In genomic region chr8:79711064-79711961, GRCm38 (mm10) we compare ENCODE assay signal across 8 mouse cellular contexts. TPM values are rescaled to one million over a fixed set of nuclear protein-coding genes. Genes with fewer than 3 reads are reported as not detected.
A peak's percentile ranks its signal among the peaks of the same experiment; 100 is the strongest.
DNase-seq lines count a peak whose midpoint lies in the region; ATAC-seq and TF ChIP-seq lines count a peak whose summit lies in the region.

TSS of gene Abce1 (minus strand) at chr8:79711740.
TSS of gene Anapc10 (plus strand) at chr8:79711820.

- H3K9me3 ChIP-seq in MEL (replicated peaks; ENCODE audit: insufficient read depth, low read length), result no peaks in the 10 kb centered on the region
- no peaks in the 10 kb centered on the region for H3K9me3 ChIP-seq in forebrain, postnatal 0 days (ENCODE audit: low read length)
- no peaks in the 10 kb centered on the region for H3K9me3 ChIP-seq in lung, embryonic 15.5 days

- ATAC-seq in forebrain, postnatal 0 days, result peak; percentile 99
- peak; percentile 98 for ATAC-seq in lung, embryonic 15.5 days (ENCODE audit: borderline replicate concordance, extremely low read depth, low FRiP score, low TSS enrichment)

- under 1% methylated on average over 73 of the region's 73 CpGs for WGBS in cerebellum, adult 2 months
- WGBS in forebrain, postnatal 0 days, result under 1% methylated on average over 72 of the region's 73 CpGs
- under 1% methylated on average over 73 of the region's 73 CpGs for WGBS in lung, embryonic 15.5 days

- H3K4me3 ChIP-seq in MEL (ENCODE audit: control insufficient read depth in 1 of 2, insufficient read depth in 1 of 2, low read depth in 2 of 2, low read length in 2 of 2), result peak within 1 kb of the TSS; percentile 94 to 98
- peak within 1 kb of the TSS; percentile 91 for H3K4me3 ChIP-seq in cerebellum, adult 2 months (replicated peaks; ENCODE audit: insufficient read depth, low read depth, low read length)
- H3K4me3 ChIP-seq in forebrain, postnatal 0 days (ENCODE audit: low read depth, low read length), result peak within 1 kb of the TSS; percentile 97
- peak within 1 kb of the TSS; percentile 91 for H3K4me3 ChIP-seq in lung, embryonic 15.5 days

- H3K27me3 ChIP-seq in MEL (ENCODE audit: control insufficient read depth in 1 of 2, insufficient read depth in 2 of 2, low read length in 2 of 2), result no peaks in the 10 kb centered on the region
- H3K27me3 ChIP-seq in cerebellum, adult 2 months (ENCODE audit: control insufficient read depth, insufficient read depth, low read length), result no peaks in the 10 kb centered on the region
- no peaks in the 10 kb centered on the region for H3K27me3 ChIP-seq in forebrain, postnatal 0 days (ENCODE audit: insufficient read depth, low read length)
- H3K27me3 ChIP-seq in lung, embryonic 15.5 days, result no peaks in the 10 kb centered on the region

- peak; percentile 99 for DNase-seq in MEL (ENCODE audit: low read depth, low spot score)
- peak; percentile 97 to 99 for DNase-seq in cerebellum, adult 2 months
- DNase-seq in forebrain, postnatal 0 days, result peak; percentile 100
- DNase-seq in heart, postnatal 4 days, result peak; percentile 99
- peak; percentile 94 to 99 for DNase-seq in layer of hippocampus, adult 8-10 months (ENCODE audit: low spot score in 2 of 2)
- peak; percentile 93 for DNase-seq in ovary, adult 18-20 months (ENCODE audit: low spot score)
- DNase-seq in thymus, postnatal 0 days (ENCODE audit: low spot score), result peak; percentile 100

- TF ChIP-seq CTCF in MEL (IDR thresholded peaks at IDR 0.05 in 2 of 3, conservative IDR thresholded peaks at IDR 0.05 in 1 of 3; ENCODE audit: control insufficient read depth in 1 of 3, insufficient read depth in 1 of 3, low read depth in 2 of 3, low read length in 3 of 3, poor library complexity in 1 of 3, severe bottlenecking in 1 of 3), result no peak
- TF ChIP-seq CTCF in cerebellum, adult 2 months (IDR thresholded peaks at IDR 0.05; ENCODE audit: borderline replicate concordance, insufficient read depth, low read depth, low read length), result no peak
- TF ChIP-seq CTCF in forebrain, postnatal 0 days (IDR thresholded peaks at IDR 0.05; ENCODE audit: low read depth), result no peak

- TF ChIP-seq EP300 in MEL (IDR thresholded peaks at IDR 0.05; ENCODE audit: low read depth in 1 of 2, low read length in 2 of 2), result no peak

- peak within 1 kb of the TSS; percentile 98 for H3K9ac ChIP-seq in MEL (ENCODE audit: control insufficient read depth, low read depth, low read length, poor library complexity, severe bottlenecking)
- H3K9ac ChIP-seq in forebrain, postnatal 0 days, result peak within 1 kb of the TSS; percentile 90
- peak within 1 kb of the TSS; percentile 84 for H3K9ac ChIP-seq in lung, embryonic 15.5 days

- H3K27ac ChIP-seq in MEL (ENCODE audit: control insufficient read depth, low read depth, low read length), result peak within 1 kb of the TSS; percentile 81
- peak within 1 kb of the TSS; percentile 52; the same call in 1 of the 2 replicates for H3K27ac ChIP-seq in cerebellum, adult 2 months (ENCODE audit: insufficient read depth, low read length)
- H3K27ac ChIP-seq in forebrain, postnatal 0 days (ENCODE audit: low read depth, low read length), result peak within 1 kb of the TSS; percentile 93
- peak within 1 kb of the TSS; percentile 84 for H3K27ac ChIP-seq in lung, embryonic 15.5 days

- peak within 1 kb of the TSS; percentile 51 for H3K4me2 ChIP-seq in forebrain, postnatal 0 days (ENCODE audit: low read depth)
- peak within 1 kb of the TSS; percentile 65 for H3K4me2 ChIP-seq in lung, embryonic 15.5 days

- no peak for TF ChIP-seq RAD21 in MEL (IDR thresholded peaks at IDR 0.05; ENCODE audit: low read depth, low read length)

- peak; percentile 75 to 91 for TF ChIP-seq POLR2A in MEL (IDR thresholded peaks at IDR 0.05; ENCODE audit: control insufficient read depth in 1 of 2, insufficient read depth in 1 of 2, low read depth in 1 of 2, low read length in 2 of 2, poor library complexity in 1 of 2)
- peak; percentile 90 for TF ChIP-seq POLR2A in cerebellum, adult 2 months (IDR thresholded peaks at IDR 0.05; ENCODE audit: borderline replicate concordance, insufficient read depth, low read length)

- H3K36me3 ChIP-seq in MEL (ENCODE audit: control insufficient read depth in 1 of 2, insufficient read depth in 2 of 2, low read length in 2 of 2), result peaks cover 12 to 16% of the 10 kb centered on the region in 2 experiments
- H3K36me3 ChIP-seq in forebrain, postnatal 0 days (ENCODE audit: insufficient read depth), result peaks cover 21% of the 10 kb centered on the region
- H3K36me3 ChIP-seq in lung, embryonic 15.5 days, result peaks cover 16% of the 10 kb centered on the region

- H3K4me1 ChIP-seq in MEL (ENCODE audit: control insufficient read depth in 1 of 2, insufficient read depth in 2 of 2, low read length in 2 of 2), result peaks cover 6% of the 10 kb centered on the region in 2 experiments
- H3K4me1 ChIP-seq in cerebellum, adult 2 months (ENCODE audit: control insufficient read depth, insufficient read depth, low read length), result no peaks in the 10 kb centered on the region
- no peaks in the 10 kb centered on the region for H3K4me1 ChIP-seq in forebrain, postnatal 0 days (ENCODE audit: insufficient read depth)
- peaks cover 7% of the 10 kb centered on the region for H3K4me1 ChIP-seq in lung, embryonic 15.5 days

- H3K79me2 ChIP-seq in MEL (ENCODE audit: control insufficient read depth, insufficient read depth, low read length, poor library complexity), result peaks cover 35% of the 10 kb centered on the region

TF ChIP-seq in MEL, 35 proteins besides CTCF, POLR2A, EP300 and RAD21 (continues in another document):
- peak; percentile 97 for TF ChIP-seq SIN3A (IDR thresholded peaks at IDR 0.05; ENCODE audit: low read length)
- TF ChIP-seq GABPA (IDR thresholded peaks at IDR 0.05; ENCODE audit: low read depth, low read length), result peak; percentile 16; the same call in 1 of the 2 replicates
- TF ChIP-seq ZNF384 (IDR thresholded peaks at IDR 0.05; ENCODE audit: low read depth, low read length), result no peak
- TF ChIP-seq ZMIZ1 (IDR thresholded peaks at IDR 0.05; ENCODE audit: low read depth, low read length), result peak; percentile 53; the same call in 1 of the 2 replicates
- peak; percentile 98 for TF ChIP-seq MYC (IDR thresholded peaks at IDR 0.05; ENCODE audit: low read depth, low read length)
- peak; percentile 86 for TF ChIP-seq NELFE (IDR thresholded peaks at IDR 0.05; ENCODE audit: low read depth, low read length)
- peak; percentile 11; the same call in 1 of the 2 replicates for TF ChIP-seq RCOR1 (IDR thresholded peaks at IDR 0.05; ENCODE audit: low read depth, low read length)
- peak; percentile 96 for TF ChIP-seq HCFC1 (IDR thresholded peaks at IDR 0.05; ENCODE audit: low read depth, low read length)
- peak; percentile 93 for TF ChIP-seq MAX (IDR thresholded peaks at IDR 0.05; ENCODE audit: low read length)
- TF ChIP-seq MYB (IDR thresholded peaks at IDR 0.05; ENCODE audit: low read depth, low read length), result no peak
- no peak for TF ChIP-seq CHD1 (IDR thresholded peaks at IDR 0.05; ENCODE audit: low read depth, low read length)
- TF ChIP-seq MXI1 (IDR thresholded peaks at IDR 0.05; ENCODE audit: low read depth, low read length), result peak; percentile 94
- TF ChIP-seq MEF2A (IDR thresholded peaks at IDR 0.05; ENCODE audit: extremely low read depth, insufficient replicate concordance, low read depth, low read length, poor library complexity, severe bottlenecking), result 0 out of 2 replicates have a peak, but pooled peaks have one; percentile 30
- peak; percentile 51; the same call in 1 of the 2 replicates for TF ChIP-seq MAZ (IDR thresholded peaks at IDR 0.05; ENCODE audit: low read depth, low read length)
- TF ChIP-seq MAFK (IDR thresholded peaks at IDR 0.05; ENCODE audit: borderline replicate concordance, low read depth, low read length), result no peak
- TF ChIP-seq USF2 (IDR thresholded peaks at IDR 0.05; ENCODE audit: borderline replicate concordance in 1 of 2, insufficient read depth in 1 of 2, low read depth in 1 of 2, low read length in 2 of 2), result no peak
- peak; percentile 88 for TF ChIP-seq TBP (IDR thresholded peaks at IDR 0.05; ENCODE audit: low read depth, low read length)
- 0 out of 2 replicates have a peak, but pooled peaks have one; percentile 65 for TF ChIP-seq E2F4 (IDR thresholded peaks at IDR 0.05; ENCODE audit: borderline replicate concordance, low read depth, low read length)
- no peak for TF ChIP-seq TAL1 (IDR thresholded peaks at IDR 0.05; ENCODE audit: low read length)
- peak; percentile 82; the same call in 1 of the 2 replicates for TF ChIP-seq POLR2AphosphoS5 (IDR thresholded peaks at IDR 0.05; ENCODE audit: borderline replicate concordance, low read depth, low read length)
- no peak for TF ChIP-seq CHD2 (IDR thresholded peaks at IDR 0.05; ENCODE audit: low read length)
- peak; percentile 42; the same call in 1 of the 2 replicates for TF ChIP-seq USF1 (IDR thresholded peaks at IDR 0.05; ENCODE audit: low read depth, low read length)
- TF ChIP-seq BHLHE40 (IDR thresholded peaks at IDR 0.05; ENCODE audit: borderline replicate concordance, low read depth, low read length), result no peak

RNA-seq across cellular contexts. Expression of gene Abce1, which starts in this region (rescaled TPM):
- 174 and 180 TPM in 2 replicates for total RNA-seq in MEL (2012; rRNA removed)
- polyA plus RNA-seq in MEL (2012; ENCODE audit: insufficient read depth in 1 of 2, insufficient read length in 2 of 2, low read depth in 1 of 2, low replicate concordance in 2 of 2, missing spikeins in 1 of 2), result 100 to 1,000 TPM; 141 to 293 TPM
- polyA plus RNA-seq in cerebellum, adult 2 months (2012; rRNA removed), result 47.4 and 47.8 TPM in 2 replicates
- 112 and 117 TPM in 2 replicates for total RNA-seq in forebrain, postnatal 0 days (2014; rRNA removed)
- 62.4 and 69.3 TPM in 2 replicates for polyA plus RNA-seq in forebrain, postnatal 0 days (2015; fragmentation: Nextera tagmentation; extraction: Ambion mirVana)
- total RNA-seq in heart, postnatal 4 days (2021), result 10 to 100 TPM; 64.2 to 68.2 TPM
- 10 to 100 TPM; 67.8 to 80.6 (median 75.6) TPM for total RNA-seq in layer of hippocampus, adult 8-10 months (2022)
- polyA plus RNA-seq in lung, embryonic 15.5 days (2015; fragmentation: Nextera tagmentation; extraction: Ambion mirVana), result 101 and 103 TPM in 2 replicates
- 68.8 and 80.2 TPM in 2 replicates for polyA plus RNA-seq in thymus, postnatal 0 days (2015; fragmentation: Nextera tagmentation; extraction: Ambion mirVana)

RNA-seq across cellular contexts. Expression of gene Anapc10, which starts in this region (rescaled TPM):
- 16.2 and 17.2 TPM in 2 replicates for total RNA-seq in MEL (2012; rRNA removed)
- 10 to 100 TPM in 1 of 2 experiments, not detected in 1; 19.1 TPM for polyA plus RNA-seq in MEL (2012; ENCODE audit: insufficient read depth in 1 of 2, insufficient read length in 2 of 2, low read depth in 1 of 2, low replicate concordance in 2 of 2, missing spikeins in 1 of 2)
- polyA plus RNA-seq in cerebellum, adult 2 months (2012; rRNA removed), result 8.1 and 8.9 TPM in 2 replicates
- total RNA-seq in forebrain, postnatal 0 days (2014; rRNA removed), result 9.6 and 11.2 TPM in 2 replicates
- polyA plus RNA-seq in forebrain, postnatal 0 days (2015; fragmentation: Nextera tagmentation; extraction: Ambion mirVana), result 38.6 and 46.7 TPM in 2 replicates
- 1 to 10 TPM; 8.0 to 8.4 TPM for total RNA-seq in heart, postnatal 4 days (2021)
- 10 to 100 TPM in 1 of 4 experiments, 1 to 10 TPM in 3; 6.7 to 10.6 (median 7.3) TPM for total RNA-seq in layer of hippocampus, adult 8-10 months (2022)
- polyA plus RNA-seq in lung, embryonic 15.5 days (2015; fragmentation: Nextera tagmentation; extraction: Ambion mirVana), result 38.9 and 39.6 TPM in 2 replicates
- polyA plus RNA-seq in thymus, postnatal 0 days (2015; fragmentation: Nextera tagmentation; extraction: Ambion mirVana), result 40.1 and 40.7 TPM in 2 replicates

Comparison
In these comparisons a context has a peak if more than half of its experiments do, and no peak if none do; other contexts are left out.
1. Peak in every context shown above with its lines: DNase-seq, ATAC-seq, H3K4me3 ChIP-seq and H3K27ac ChIP-seq.